Mouse (Mus musculus): ENCODE measurements around the gene Lars2.
"Not testable (repeated sequence)": the region's sequence is repeated elsewhere in the genome, so short reads cannot be mapped to it uniquely, and the experiment has no call there.

GRCm38 (mm10) chr9:123447101-123447500 lies 80.4 kb downstream of the Lars2 start:
- TF ChIP-seq CHD2 (IDR thresholded peaks at IDR 0.05; ENCODE audit: low read depth, low read length); HCFC1 (IDR thresholded peaks at IDR 0.05; ENCODE audit: borderline replicate concordance, insufficient read depth, low read length); ZC3H11A (IDR thresholded peaks at IDR 0.05; ENCODE audit: borderline replicate concordance, low read depth, low read length); ZNF384 (IDR thresholded peaks at IDR 0.05; ENCODE audit: low read depth, low read length); MAFK (IDR thresholded peaks at IDR 0.05; ENCODE audit: insufficient read depth, low read depth, low read length): not testable (repeated sequence)
